Mouse (Mus musculus) heart, postnatal 14 days (tissue): ENCODE measurements at regions not wholly inside any gene's neighbourhood (a gene's known extent, or its start where the extent isn't known, plus 50 kb on each side); places are given as distances from the start of the nearest gene placed in this dataset.

Experiments used
- DNase-seq, 2 experiments: peaks; one replicate each; pipeline ENCODE4 v3.0.0; 2021 to 2022
- intact Hi-C: fragments of 180-260 bp; cut with DNase I; formaldehyde crosslinking; loops from one replicate; pipeline ENCODE4 v1.15.1; 2025

DNA sequence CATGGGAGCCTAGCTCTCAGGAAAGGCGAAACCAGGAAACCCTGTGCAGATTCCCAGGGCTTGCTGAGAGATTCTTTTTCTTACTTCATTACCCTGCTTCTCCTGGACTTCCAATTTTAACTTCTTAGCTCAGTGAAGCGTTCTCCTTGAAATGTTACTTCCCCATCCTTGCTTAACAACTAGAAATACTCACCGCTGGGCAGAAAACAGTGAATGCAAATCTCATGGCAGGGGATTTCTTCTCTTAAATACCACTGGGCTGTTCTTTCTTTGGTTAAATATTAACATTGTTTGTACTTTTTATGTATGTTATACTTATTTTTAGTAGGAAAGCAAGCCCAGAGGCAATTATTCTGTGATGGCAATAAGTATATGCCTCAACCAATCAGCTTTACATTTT, 151.0 kb upstream of the Gdf10 start:
- DNase-seq: no peak
- intact Hi-C loops: no loop called here

- DNase-seq: no peak
- intact Hi-C loops: no loop called here
These were observed 133.8 kb upstream of the Gdf10 start for GRCm38 (mm10) chr14:33789556-33789955.

- intact Hi-C loops: no loop called here
- no peak for DNase-seq
These were observed 129.1 kb upstream of the Gdf10 start for GRCm38 (mm10) chr14:33794262-33794661.

- intact Hi-C loops: no loop called here
- no peak for DNase-seq
These were observed 125.7 kb upstream of the Gdf10 start for GRCm38 (mm10) chr14:33797551-33798303.

- peak in 1 of 2 experiments; percentile 33 for DNase-seq
- intact Hi-C loops: loop anchor here (10.0 kb wide), 1 partner anchor 110 kb away; no protein-coding TSS in a partner anchor
These were observed 119.1 kb upstream of the Gdf10 start for GRCm38 (mm10) chr14:33804321-33804720.

- intact Hi-C loops: loop anchor here (10.0 kb wide), 1 partner anchor 110 kb away; no protein-coding TSS in a partner anchor
These were observed 118.7 kb upstream of the Gdf10 start for GRCm38 (mm10) chr14:33804721-33805120.

GRCm38 (mm10) chr14:33807196-33807595, 116.2 kb upstream of the Gdf10 start:
- intact Hi-C loops: loop anchor here (10.0 kb wide), 1 partner anchor 112 kb away; no protein-coding TSS in a partner anchor
- no peak for DNase-seq

More at GRCm38 (mm10) chr14:33804721-33805120, 118.7 kb upstream of the Gdf10 start:
- DNase-seq: peak in 1 of 2 experiments; percentile 16

GRCm38 (mm10) chr14:33808593-33809265, 114.7 kb upstream of the Gdf10 start:
- intact Hi-C loops: loop anchor here (10.0 kb wide), 1 partner anchor 114 kb away; no protein-coding TSS in a partner anchor
- peak; percentile 35 to 42 for DNase-seq

DNA sequence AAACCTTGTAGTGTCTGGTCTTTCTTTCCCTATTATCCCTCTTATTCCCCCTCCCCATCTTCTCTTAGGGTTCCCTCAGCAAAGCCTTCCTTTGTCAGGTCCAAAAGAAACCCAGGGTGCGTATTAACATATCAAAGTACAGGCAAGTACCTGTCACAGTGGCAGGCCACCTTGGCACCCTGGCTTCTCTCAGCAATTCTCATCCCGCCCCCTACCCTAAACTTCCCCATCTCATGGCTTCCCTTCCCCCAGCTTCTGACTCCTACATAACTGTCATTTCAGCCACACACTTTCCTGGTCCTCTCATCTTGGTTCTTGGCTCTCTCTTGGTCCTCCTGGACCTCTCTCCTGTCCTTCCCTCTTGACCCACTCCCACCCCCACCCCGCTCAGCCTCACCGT, 112.8 kb upstream of the Gdf10 start:
- DNase-seq: no peak
- intact Hi-C loops: no loop called here

GRCm38 (mm10) chr14:33811241-33811640, 112.1 kb upstream of the Gdf10 start:
- no peak for DNase-seq
- intact Hi-C loops: no loop called here

GRCm38 (mm10) chr14:33812266-33812665, 111.1 kb upstream of the Gdf10 start:
- DNase-seq: no peak
- intact Hi-C loops: no loop called here

DNA sequence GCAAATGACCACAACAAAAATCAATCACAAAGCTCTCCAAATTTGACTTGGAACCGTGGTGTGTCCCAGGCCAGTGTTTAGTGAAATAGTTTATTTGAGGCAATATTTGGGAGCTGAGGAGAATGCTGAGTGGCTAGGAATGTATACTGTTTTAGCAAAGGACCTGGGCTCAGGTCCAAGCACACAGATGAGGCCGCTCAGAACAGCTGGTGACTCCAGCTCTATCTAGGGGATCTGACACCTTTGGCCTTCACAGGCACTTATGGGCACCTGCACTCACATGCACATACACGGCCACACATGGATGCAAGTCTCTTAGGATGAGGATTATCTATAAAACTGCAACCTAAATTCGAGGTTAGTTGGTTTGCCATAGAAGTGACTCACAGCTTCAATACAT, 110.6 kb upstream of the Gdf10 start:
- intact Hi-C loops: no loop called here
- DNase-seq: no peak

DNA sequence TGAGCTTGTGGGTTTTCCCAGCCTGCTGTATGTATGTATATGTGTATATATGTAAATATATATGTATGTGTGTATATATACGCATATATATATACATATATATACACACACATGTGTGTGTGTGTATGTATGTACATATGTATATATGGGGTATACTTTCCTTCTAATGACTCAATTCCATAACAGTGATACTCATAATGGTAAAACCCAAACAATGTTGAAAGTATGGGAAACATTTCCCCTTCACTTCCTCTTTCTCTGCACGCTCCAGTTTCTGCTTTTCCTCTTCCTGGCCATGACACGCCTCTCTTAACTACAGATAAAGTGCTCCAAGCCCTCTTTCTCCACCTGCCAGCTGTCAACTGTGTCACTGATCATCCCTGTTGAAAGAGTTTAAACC, 110.1 kb upstream of the Gdf10 start:
- DNase-seq: no peak
- intact Hi-C loops: no loop called here

DNA sequence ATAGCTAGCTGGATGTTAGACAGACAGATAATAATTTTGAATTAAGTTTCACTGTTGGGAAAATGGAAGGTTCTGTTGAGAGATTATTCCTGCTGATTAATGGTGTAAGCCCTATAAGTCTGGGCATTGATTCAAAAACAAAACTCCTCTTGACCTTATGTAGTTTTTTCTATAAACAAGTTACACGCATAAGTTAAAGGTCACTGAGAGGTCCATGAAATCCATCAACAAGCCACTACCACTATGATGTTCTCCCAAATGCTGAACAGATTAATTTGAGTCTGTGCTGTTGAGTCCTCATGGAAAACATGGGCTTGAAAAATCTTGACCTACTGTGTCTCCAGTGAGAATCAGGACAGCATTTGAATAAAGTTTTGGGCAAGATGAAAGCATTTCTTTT, 109.3 kb upstream of the Gdf10 start:
- DNase-seq: no peak
- intact Hi-C loops: no loop called here

GRCm38 (mm10) chr14:33814599-33814998, 108.8 kb upstream of the Gdf10 start:
- intact Hi-C loops: no loop called here
- DNase-seq: no peak

DNA sequence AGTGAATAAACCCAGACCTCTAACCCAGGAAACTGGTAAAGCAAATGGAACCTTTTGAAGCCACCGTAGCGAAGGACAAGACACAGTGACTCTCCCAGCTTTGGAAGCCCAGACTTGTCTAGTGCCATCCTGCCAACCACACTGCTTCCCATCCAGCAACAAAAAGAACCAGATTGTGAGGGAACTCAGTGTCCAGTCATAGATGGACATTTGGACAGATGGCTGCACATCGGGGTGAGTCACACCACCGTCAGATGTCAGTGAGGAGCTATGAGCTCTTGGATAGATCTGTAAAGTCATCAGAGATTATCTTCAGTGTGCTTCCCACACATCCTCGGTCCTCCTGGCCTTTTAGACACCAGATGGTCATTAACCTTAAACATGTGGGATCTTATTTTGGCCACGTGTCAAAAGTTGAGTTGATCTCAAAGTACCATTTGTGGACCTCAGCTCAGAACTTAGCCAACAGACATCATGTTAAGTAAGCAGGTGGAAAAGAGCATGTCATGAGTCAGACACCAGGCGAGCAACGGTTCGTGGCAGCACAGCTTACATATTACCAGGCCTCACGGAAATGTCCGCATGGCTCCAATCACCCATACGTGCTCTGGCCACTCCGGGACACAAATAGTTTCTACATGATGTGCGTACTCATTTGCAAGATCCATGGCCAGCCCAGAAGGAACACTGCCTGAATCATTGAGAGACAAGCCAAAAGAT, 102.7 kb upstream of the Gdf10 start:
- no peak for DNase-seq
- intact Hi-C loops: no loop called here

DNA sequence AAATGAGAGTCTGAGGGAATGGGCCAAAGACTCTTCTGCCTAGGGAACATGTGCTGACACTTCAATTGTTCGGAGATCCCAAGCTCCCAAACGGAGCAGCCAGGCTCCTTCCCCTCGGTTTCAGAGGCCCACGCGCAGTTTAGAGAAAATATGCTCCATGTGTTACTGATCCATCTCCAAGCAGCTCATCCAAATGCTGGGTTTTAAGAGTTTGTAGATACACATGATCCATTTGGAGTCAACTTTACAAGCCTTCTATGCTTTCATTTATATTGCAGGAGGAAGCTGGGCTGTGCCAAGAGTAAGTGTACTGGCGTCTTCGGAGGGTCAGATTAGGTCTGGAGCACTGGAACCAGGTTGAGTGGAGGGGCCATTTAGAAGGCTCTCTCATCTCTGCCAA, 102.0 kb upstream of the Gdf10 start:
- DNase-seq: no peak
- intact Hi-C loops: no loop called here

- intact Hi-C loops: no loop called here
These were observed 98.9 kb upstream of the Gdf10 start for GRCm38 (mm10) chr14:33824421-33824874.

DNA sequence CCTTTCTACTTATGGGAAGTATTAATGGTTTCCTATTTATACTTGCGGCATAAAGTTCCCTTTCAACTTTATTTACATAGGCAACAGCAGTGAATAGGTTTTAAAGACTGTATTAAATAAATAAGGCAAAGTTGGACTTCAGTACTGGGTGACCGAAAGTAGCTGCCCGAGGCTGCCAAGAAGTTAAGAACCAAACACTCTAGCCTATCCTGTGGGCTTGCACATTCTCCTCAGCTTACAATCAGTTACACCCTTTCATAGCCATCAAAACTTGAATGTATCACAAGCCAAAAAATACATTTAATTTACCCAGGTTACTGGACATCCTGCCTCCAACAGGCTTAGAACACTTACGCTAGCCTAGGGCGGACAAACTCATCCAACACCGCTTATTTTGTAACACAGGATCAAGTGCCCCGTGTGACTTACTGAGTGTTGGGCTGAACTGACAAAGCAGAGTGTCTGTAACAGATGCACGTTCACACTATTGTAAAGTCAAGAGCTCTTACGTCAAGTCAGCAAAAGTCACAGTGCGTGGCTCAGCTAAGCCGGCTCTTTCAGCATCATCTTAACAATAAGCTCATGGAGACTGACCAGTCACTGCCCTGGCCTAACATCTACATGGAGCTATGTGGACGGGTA, 97.3 kb upstream of the Gdf10 start:
- intact Hi-C loops: no loop called here
- no peak for DNase-seq

More at GRCm38 (mm10) chr14:33824421-33824874, 98.9 kb upstream of the Gdf10 start:
- DNase-seq: no peak

DNA sequence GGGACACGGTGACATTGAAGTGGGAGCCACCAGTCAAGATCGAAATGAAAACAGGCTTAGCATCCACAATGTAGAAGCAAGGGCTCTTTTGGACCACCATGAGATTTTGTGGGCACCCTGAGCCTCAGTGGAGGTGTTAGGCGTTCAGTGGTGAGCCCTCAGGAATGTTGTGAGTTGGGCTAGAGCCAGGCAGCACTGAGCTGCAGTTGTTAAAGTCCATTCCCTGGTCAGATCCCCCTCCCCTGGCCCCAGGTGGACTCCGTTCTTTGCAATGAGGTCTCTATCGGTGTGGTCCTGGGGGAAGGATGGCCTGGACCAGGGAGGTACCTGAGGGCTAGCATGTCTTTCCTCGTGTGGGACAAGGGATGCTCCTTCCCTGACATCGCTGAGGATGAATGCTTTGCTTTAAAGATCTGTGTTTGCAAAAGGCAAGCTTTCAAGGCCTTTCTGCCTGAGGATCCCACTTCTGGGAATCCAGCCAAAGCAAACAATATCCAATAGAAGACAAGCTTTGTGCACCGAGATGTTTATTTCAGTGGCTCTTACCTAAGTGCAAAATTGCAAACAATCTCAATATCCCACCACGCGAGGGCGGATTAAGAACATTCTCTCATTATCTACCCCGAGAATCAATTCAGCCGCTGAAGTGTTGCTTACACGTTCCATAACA, 90.6 kb upstream of the Gdf10 start:
- no peak for DNase-seq
- intact Hi-C loops: no loop called here
